Mouse (Mus musculus): ENCODE results near the gene C1qtnf2.
A peak's percentile ranks its signal among the peaks of the same experiment; 100 is the strongest.

DNA sequence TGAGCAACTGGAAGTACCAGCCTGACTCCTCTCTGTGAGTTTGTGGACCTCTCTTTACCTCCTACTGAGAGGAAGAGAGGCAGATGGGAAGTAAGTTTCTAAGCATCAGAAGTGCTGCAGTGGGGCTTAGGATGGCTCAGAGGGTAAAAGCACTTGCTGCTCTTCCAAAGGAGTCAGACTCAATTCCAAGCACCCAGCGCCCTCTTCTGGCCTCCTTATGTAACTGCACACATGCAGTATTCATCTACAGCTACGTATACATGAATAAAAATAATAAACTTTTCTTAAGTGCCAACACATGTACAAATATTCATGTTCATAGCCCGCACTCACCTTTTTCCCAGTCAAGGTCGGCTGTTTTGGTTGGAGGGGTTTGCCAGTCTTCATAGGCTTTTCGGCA, 49.7 kb upstream of the C1qtnf2 start:
- TF ChIP-seq ZC3H11A (IDR thresholded peaks at IDR 0.05; ENCODE audit: low read depth, low read length) (no peak), POLR2A (IDR thresholded peaks at IDR 0.05; ENCODE audit: control insufficient read depth in 1 of 2, insufficient read depth in 1 of 2, low read depth in 1 of 2, low read length in 2 of 2, poor library complexity in 1 of 2) (no peak), RCOR1 (IDR thresholded peaks at IDR 0.05; ENCODE audit: low read depth, low read length) (no peak), NELFE (IDR thresholded peaks at IDR 0.05; ENCODE audit: low read depth, low read length) (no peak), CTCF (IDR thresholded peaks at IDR 0.05 in 2 of 3, conservative IDR thresholded peaks at IDR 0.05 in 1 of 3; ENCODE audit: control insufficient read depth in 1 of 3, insufficient read depth in 1 of 3, low read depth in 2 of 3, low read length in 3 of 3, poor library complexity in 1 of 3, severe bottlenecking in 1 of 3) (peak; percentile 46 to 59 (median 57)), CHD1 (IDR thresholded peaks at IDR 0.05; ENCODE audit: low read depth, low read length) (no peak), TCF12 (IDR thresholded peaks at IDR 0.05; ENCODE audit: low read depth, low read length) (no peak)

Measured in MEL (cell line).